Mouse (Mus musculus): ENCODE data around the gene Crocc. TPM values are rescaled to one million over a fixed set of nuclear protein-coding genes. Genes with fewer than 3 reads are reported as not detected.

The Crocc gene
- polyA plus RNA-seq, 1 experiment from 2014 or later = 8.3 TPM

DNA sequence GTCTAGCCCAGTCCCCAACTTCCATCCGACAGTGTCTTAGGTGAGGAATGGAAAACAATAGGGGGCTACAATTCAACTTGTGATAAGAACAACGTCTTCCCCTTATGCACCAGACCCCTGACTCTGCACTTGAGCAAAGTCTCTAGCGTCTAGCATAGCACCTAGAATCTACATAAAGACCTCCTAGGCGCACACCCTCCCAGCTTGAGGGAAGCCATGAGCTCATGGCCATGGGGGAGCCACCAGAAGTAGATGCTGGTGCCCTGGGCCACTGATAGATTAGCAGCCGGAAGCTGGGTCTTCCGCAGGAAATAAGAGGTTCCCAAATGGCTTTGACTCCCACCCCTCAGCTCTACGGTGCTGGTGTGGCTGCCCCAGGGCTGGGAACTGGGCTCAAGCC lies 72.9 kb downstream of the Crocc start:
- Histone ChIP-seq H3K36me3 (ENCODE audit: control insufficient read depth, insufficient read depth, low read length) (no peaks in the 10 kb centered on the region), H3K4me1 (ENCODE audit: control insufficient read depth, insufficient read depth, low read length) (peaks cover 5% of the 10 kb centered on the region), H3K9me3 (ENCODE audit: control insufficient read depth, low read length) (no peaks in the 10 kb centered on the region), H3K27me3 (ENCODE audit: control insufficient read depth, insufficient read depth, low read length) (no peaks in the 10 kb centered on the region), H3K4me2 (peak overlapping the region; percentile 84), H3K4me3 (ENCODE audit: low read depth, low read length) (peak overlapping the region; percentile 87), H3K9ac (ENCODE audit: low read length) (peak overlapping the region; percentile 92), H3K27ac (ENCODE audit: low read depth, low read length) (no peak overlapping the region)
- ATAC-seq (ENCODE audit: low FRiP score) (no peak), DNase-seq (ENCODE audit: low spot score, missing footprints) (no peak)
- 42% methylated on average over 7 of the region's 7 CpGs for WGBS

DNA sequence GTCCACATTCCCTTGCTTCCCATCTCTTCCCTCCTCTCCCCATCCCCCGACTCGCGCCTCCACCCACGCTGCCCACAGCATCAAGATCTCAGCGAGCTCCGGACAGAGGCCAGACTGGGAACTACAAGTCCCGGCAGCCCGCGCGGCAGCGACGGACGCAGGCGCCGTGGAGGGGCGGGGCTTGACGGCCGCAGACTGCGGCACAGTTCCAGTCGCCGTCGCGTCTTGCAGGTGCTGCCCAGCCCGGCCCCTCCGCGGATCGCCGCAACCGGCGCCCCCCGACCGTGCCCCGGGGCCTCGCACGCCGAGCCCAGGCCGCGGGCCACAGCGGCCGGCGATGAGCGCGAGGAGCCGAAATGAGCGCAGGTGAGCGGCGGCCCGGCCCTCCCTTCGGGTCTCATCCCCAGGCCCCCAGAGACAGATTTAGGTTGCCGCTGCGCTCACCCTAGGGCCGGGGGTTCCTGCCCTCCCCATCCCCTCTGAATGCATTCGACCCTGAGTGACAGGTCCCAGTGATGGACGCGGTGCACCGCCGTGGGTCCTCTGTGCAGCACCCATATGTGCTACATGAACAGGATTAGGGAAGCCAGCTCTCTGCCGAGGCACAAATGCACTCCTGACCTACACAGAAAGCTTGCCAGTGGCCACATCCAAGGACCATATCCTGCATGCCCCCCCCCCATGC lies 73.5 kb downstream of the Crocc start, which contains the start of gene Atp13a2:
Gene Atp13a2, plus strand, starts transcription at position 163 of the 685 bp plus-strand sequence.
- no peak within 1 kb of the TSS for H3K27ac ChIP-seq (ENCODE audit: low read depth, low read length)
- ATAC-seq (ENCODE audit: low FRiP score) (peak; percentile 93), DNase-seq (ENCODE audit: low spot score, missing footprints) (peak; percentile 99)
- peaks cover 5% of the 10 kb centered on the region for H3K4me1 ChIP-seq (ENCODE audit: control insufficient read depth, insufficient read depth, low read length)
- H3K9ac ChIP-seq (ENCODE audit: low read length) = peak within 1 kb of the TSS; percentile 92
- H3K36me3 ChIP-seq (ENCODE audit: control insufficient read depth, insufficient read depth, low read length) = no peaks in the 10 kb centered on the region
- H3K4me3 ChIP-seq (ENCODE audit: low read depth, low read length) = peak within 1 kb of the TSS; percentile 87
- WGBS = under 1% methylated on average over 48 of the region's 58 CpGs
- H3K9me3 ChIP-seq (ENCODE audit: control insufficient read depth, low read length) = no peaks in the 10 kb centered on the region
- H3K4me2 ChIP-seq = peak within 1 kb of the TSS; percentile 84
- no peaks in the 10 kb centered on the region for H3K27me3 ChIP-seq (ENCODE audit: control insufficient read depth, insufficient read depth, low read length)

DNA sequence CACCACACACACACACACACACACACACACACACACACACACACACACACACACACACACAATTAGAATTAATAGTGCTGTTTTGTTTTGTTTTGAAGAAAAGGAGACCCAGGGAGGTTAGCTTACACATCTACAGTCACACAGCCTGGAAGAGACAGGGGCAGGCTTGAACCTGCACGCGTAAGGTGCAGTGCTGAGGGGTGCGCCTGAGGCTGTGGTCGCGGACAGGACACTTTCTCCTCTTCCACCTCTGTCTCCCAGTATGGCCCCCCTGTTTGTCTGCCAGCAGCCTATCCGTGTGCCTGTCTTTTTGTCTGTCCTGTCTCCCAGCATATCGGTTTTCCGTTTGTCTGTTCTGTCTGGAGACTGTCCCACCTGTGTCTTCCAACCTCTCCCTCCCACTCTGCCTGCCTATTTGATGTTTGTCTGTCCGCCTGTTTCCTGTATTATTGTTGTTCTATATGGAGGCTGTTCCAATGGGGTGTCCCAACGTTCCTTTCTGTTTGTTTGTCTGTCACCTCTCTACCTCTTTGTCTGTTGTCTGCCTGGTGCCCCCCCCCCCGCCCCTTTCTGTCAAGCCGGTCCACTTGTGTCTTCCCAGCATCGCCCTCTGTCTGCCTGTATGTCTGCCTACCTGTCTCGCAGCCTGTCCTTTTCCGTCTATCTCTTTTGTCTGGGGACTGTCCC lies 74.2 kb downstream of the Crocc start:
- H3K4me1 ChIP-seq (ENCODE audit: control insufficient read depth, insufficient read depth, low read length) = peaks cover 5% of the 10 kb centered on the region
- H3K27me3 ChIP-seq (ENCODE audit: control insufficient read depth, insufficient read depth, low read length) = no peaks in the 10 kb centered on the region
- H3K27ac ChIP-seq (ENCODE audit: low read depth, low read length) = no peak overlapping the region
- H3K4me2 ChIP-seq = peak overlapping the region; percentile 84
- DNase-seq (ENCODE audit: low spot score, missing footprints) (peak; percentile 87), ATAC-seq (ENCODE audit: low FRiP score) (peak; percentile 18; the same call in 1 of the 2 replicates)
- peak overlapping the region; percentile 87 for H3K4me3 ChIP-seq (ENCODE audit: low read depth, low read length)
- H3K36me3 ChIP-seq (ENCODE audit: control insufficient read depth, insufficient read depth, low read length) = no peaks in the 10 kb centered on the region
- peak overlapping the region; percentile 92 for H3K9ac ChIP-seq (ENCODE audit: low read length)
- H3K9me3 ChIP-seq (ENCODE audit: control insufficient read depth, low read length) = no peaks in the 10 kb centered on the region
- 25% methylated on average over 15 of the region's 15 CpGs for WGBS

DNA sequence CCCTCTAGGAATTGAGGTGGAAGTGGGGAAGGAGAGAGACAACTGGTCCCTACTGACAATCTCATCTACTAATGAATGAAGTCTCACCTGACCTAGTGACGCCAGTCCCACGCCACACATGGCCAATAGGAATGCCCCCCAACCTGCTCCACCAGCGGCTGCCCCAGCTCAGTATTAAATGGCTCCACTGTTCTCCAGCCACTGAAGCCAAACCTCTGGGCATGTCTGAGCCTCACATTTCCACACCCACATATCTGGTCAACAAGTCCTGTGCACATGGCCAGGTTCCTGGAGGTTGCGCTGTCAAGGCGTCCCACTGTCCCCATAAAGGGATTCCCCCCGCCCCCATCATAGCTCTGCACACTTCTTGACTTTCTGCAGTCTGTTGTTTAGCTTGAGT lies 75.8 kb downstream of the Crocc start:
- no peak overlapping the region for H3K27ac ChIP-seq (ENCODE audit: low read depth, low read length)
- no peaks in the 10 kb centered on the region for H3K27me3 ChIP-seq (ENCODE audit: control insufficient read depth, insufficient read depth, low read length)
- ATAC-seq (ENCODE audit: low FRiP score) (no peak), DNase-seq (ENCODE audit: low spot score, missing footprints) (no peak)
- H3K36me3 ChIP-seq (ENCODE audit: control insufficient read depth, insufficient read depth, low read length) = no peaks in the 10 kb centered on the region; the same call in 1 of the 2 replicates
- H3K4me2 ChIP-seq = no peak overlapping the region
- no peak overlapping the region for H3K4me3 ChIP-seq (ENCODE audit: low read depth, low read length)
- WGBS = 88% methylated on average over 6 of the region's 6 CpGs
- no peaks in the 10 kb centered on the region for H3K9me3 ChIP-seq (ENCODE audit: control insufficient read depth, low read length)
- H3K9ac ChIP-seq (ENCODE audit: low read length) = no peak overlapping the region
- peaks cover 5% of the 10 kb centered on the region for H3K4me1 ChIP-seq (ENCODE audit: control insufficient read depth, insufficient read depth, low read length)

DNA sequence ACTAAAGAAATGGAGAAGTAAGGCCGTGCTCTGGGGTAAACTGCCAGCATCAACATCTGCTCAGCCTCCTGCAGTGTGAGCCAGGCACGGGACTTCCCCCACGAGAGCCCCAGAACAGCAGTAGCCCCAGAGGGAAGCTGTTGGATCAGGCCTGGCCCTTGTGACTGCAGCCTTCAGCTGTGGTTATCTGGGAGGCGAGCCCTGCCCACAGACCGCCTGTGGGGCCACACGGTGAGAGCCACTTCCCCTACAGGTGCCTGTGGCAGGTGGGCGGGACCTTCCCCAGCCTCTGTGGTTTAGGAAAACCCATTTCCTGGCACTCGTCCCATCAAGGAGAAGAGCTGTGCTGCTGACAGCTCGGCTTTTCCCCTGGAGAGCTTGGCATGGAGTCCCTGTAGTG lies 76.9 kb downstream of the Crocc start:
- Histone ChIP-seq H3K27ac (ENCODE audit: low read depth, low read length) (no peak overlapping the region), H3K4me1 (ENCODE audit: control insufficient read depth, insufficient read depth, low read length) (peaks cover 5% of the 10 kb centered on the region), H3K4me2 (no peak overlapping the region), H3K9me3 (ENCODE audit: control insufficient read depth, low read length) (no peaks in the 10 kb centered on the region), H3K4me3 (ENCODE audit: low read depth, low read length) (no peak overlapping the region), H3K27me3 (ENCODE audit: control insufficient read depth, insufficient read depth, low read length) (no peaks in the 10 kb centered on the region), H3K9ac (ENCODE audit: low read length) (peak overlapping the region; percentile 20; the same call in 1 of the 2 replicates), H3K36me3 (ENCODE audit: control insufficient read depth, insufficient read depth, low read length) (peaks cover 4% of the 10 kb centered on the region)
- DNase-seq (ENCODE audit: low spot score, missing footprints) (no peak), ATAC-seq (ENCODE audit: low FRiP score) (no peak)
- WGBS = 17% methylated on average over 9 of the region's 9 CpGs

DNA sequence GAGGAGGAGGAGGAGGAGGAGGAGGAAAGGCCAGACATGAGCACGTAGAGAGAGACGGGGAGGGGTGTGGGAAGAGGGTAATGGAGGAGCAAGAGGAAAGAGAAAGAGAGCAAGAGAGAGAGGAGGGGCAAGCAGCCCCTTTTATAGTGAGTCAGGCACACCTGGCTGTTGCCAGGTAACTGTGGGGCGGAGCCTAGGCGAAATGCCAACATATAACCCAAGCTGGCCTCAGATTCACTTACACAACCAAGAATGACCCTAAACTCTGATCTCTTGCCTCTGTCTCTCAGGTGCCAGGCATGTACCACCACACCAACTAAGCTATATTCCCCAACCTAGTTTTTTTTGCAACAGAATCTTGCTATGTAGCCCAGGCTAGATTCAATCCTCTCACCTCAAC lies 77.5 kb downstream of the Crocc start:
- Histone ChIP-seq H3K9ac (ENCODE audit: low read length) (no peak overlapping the region), H3K27me3 (ENCODE audit: control insufficient read depth, insufficient read depth, low read length) (no peaks in the 10 kb centered on the region), H3K36me3 (ENCODE audit: control insufficient read depth, insufficient read depth, low read length) (peaks cover 4% of the 10 kb centered on the region), H3K4me1 (ENCODE audit: control insufficient read depth, insufficient read depth, low read length) (peaks cover 5% of the 10 kb centered on the region; the same call in 1 of the 2 replicates), H3K27ac (ENCODE audit: low read depth, low read length) (no peak overlapping the region), H3K4me2 (no peak overlapping the region), H3K9me3 (ENCODE audit: control insufficient read depth, low read length) (no peaks in the 10 kb centered on the region), H3K4me3 (ENCODE audit: low read depth, low read length) (no peak overlapping the region)
- no peak for ATAC-seq (ENCODE audit: low FRiP score)
- 64% methylated on average over 4 of the region's 4 CpGs for WGBS
- no peak for DNase-seq (ENCODE audit: low spot score, missing footprints)

DNA sequence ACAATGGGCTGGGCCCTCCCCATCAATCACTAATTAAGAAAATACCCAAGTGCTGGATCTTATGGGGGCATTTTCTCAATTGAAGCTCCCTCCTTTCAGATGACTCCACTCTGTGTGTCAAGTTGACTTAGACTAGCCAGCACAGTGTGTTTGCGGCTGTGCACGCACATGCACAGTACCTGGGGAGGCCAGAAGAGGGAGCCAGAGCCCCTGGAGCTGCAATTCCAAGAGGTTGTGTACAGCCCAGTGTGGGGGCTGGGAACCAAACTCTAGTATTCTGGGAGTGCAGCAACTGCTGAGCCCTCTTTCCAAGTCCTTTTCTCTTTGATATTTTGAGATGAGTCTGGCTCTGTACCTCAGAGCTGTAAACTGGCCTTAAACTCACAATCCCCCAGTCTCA lies 78.7 kb downstream of the Crocc start:
- Histone ChIP-seq H3K27ac (ENCODE audit: low read depth, low read length) (no peak overlapping the region), H3K4me1 (ENCODE audit: control insufficient read depth, insufficient read depth, low read length) (no peaks in the 10 kb centered on the region), H3K4me3 (ENCODE audit: low read depth, low read length) (no peak overlapping the region), H3K9ac (ENCODE audit: low read length) (no peak overlapping the region), H3K27me3 (ENCODE audit: control insufficient read depth, insufficient read depth, low read length) (no peaks in the 10 kb centered on the region), H3K4me2 (no peak overlapping the region), H3K36me3 (ENCODE audit: control insufficient read depth, insufficient read depth, low read length) (peaks cover 11% of the 10 kb centered on the region), H3K9me3 (ENCODE audit: control insufficient read depth, low read length) (no peaks in the 10 kb centered on the region)
- no peak for ATAC-seq (ENCODE audit: low FRiP score)
- no peak for DNase-seq (ENCODE audit: low spot score, missing footprints)
- WGBS = 82% methylated on average over 2 of the region's 2 CpGs

DNA sequence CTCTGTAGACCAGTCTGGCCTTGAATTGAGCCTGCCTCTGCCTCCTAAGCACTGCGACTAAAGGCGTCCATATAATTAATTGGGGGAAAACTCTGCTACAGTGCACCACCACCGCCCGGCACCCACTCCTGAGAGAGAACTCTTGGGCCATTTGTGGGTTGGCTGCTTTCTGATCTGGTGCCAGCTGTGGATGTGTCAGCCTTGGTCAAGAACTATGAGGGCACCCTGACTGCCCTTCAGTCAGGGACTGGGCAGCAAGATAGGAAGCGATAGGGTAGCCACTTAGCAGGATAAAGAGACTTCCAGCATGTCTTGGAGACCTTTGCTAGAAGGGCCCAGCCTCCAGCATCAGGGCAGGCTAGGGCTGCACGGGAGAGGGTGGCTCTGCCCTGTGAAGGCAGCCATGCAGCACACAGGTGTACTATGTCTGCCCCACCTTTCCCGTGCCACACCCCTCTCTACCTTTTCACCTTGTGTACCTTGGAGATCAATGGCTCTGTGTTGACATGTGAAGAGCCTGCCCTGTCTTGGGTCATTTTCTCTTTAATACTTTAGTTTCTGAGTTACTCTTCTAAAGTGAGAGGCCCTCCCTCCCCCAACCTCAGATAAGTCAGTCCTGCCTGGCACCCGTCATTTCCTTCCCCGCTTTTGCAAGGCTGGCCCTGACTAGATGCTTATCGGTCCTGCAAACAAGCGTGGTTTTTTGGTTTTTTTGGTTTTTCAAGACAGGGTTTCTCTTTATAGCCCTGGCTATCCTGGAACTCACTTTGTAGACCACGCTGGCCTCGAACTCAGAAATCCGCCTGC lies 82.3 kb downstream of the Crocc start:
- peaks cover 28% of the 10 kb centered on the region for H3K36me3 ChIP-seq (ENCODE audit: control insufficient read depth, insufficient read depth, low read length)

DNA sequence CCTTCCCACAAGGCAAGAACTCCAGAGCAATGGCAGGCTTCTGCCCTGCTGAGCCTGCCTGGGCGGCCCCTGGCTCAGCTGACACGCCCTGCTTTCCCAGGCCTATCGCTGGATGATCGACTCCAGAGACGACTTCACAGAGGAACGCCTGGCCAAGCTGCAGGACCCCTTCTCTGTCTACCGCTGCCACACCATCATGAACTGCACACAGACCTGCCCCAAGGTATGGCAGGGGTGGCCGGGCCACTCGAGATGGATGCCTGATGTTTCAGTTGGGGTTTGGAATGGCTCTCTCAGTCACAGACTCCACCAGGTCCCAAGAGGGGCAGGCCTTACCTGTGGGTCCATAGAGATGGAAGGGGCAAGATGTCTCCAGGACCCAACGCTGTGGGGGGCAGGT lies 83.1 kb downstream of the Crocc start:
- H3K27me3 ChIP-seq (ENCODE audit: control insufficient read depth, insufficient read depth, low read length) = no peaks in the 10 kb centered on the region
- no peak overlapping the region for H3K27ac ChIP-seq (ENCODE audit: low read depth, low read length)
- no peak overlapping the region for H3K9ac ChIP-seq (ENCODE audit: low read length)
- H3K4me1 ChIP-seq (ENCODE audit: control insufficient read depth, insufficient read depth, low read length) = no peaks in the 10 kb centered on the region
- DNase-seq (ENCODE audit: low spot score, missing footprints) (no peak), ATAC-seq (ENCODE audit: low FRiP score) (no peak)
- no peaks in the 10 kb centered on the region for H3K9me3 ChIP-seq (ENCODE audit: control insufficient read depth, low read length)
- peaks cover 31% of the 10 kb centered on the region for H3K36me3 ChIP-seq (ENCODE audit: control insufficient read depth, insufficient read depth, low read length)
- 89% methylated on average over 10 of the region's 10 CpGs for WGBS
- H3K4me3 ChIP-seq (ENCODE audit: low read depth, low read length) = no peak overlapping the region
- no peak overlapping the region for H3K4me2 ChIP-seq

More for the DNA sequence above, 82.3 kb downstream of the Crocc start:
- H3K4me3 ChIP-seq (ENCODE audit: low read depth, low read length) = no peak overlapping the region
- H3K27ac ChIP-seq (ENCODE audit: low read depth, low read length) = no peak overlapping the region
- no peak overlapping the region for H3K9ac ChIP-seq (ENCODE audit: low read length)
- WGBS = 94% methylated on average over 14 of the region's 14 CpGs
- no peaks in the 10 kb centered on the region for H3K27me3 ChIP-seq (ENCODE audit: control insufficient read depth, insufficient read depth, low read length)
- ATAC-seq (ENCODE audit: low FRiP score) (no peak), DNase-seq (ENCODE audit: low spot score, missing footprints) (no peak)
- no peak overlapping the region for H3K4me2 ChIP-seq
- H3K9me3 ChIP-seq (ENCODE audit: control insufficient read depth, low read length) = no peaks in the 10 kb centered on the region
- H3K4me1 ChIP-seq (ENCODE audit: control insufficient read depth, insufficient read depth, low read length) = no peaks in the 10 kb centered on the region
